Mouse (Mus musculus): ENCODE measurements around the gene Ttc39d. TPM values are rescaled to one million over a fixed set of nuclear protein-coding genes. Genes with fewer than 3 reads are reported as not detected.
"Not testable (repeated sequence)": the region's sequence is repeated elsewhere in the genome, so short reads cannot be mapped to it uniquely, and the experiment has no call there.

Ttc39d gene
- total RNA-seq, 2 experiments from 2014 or later: not detected

DNA sequence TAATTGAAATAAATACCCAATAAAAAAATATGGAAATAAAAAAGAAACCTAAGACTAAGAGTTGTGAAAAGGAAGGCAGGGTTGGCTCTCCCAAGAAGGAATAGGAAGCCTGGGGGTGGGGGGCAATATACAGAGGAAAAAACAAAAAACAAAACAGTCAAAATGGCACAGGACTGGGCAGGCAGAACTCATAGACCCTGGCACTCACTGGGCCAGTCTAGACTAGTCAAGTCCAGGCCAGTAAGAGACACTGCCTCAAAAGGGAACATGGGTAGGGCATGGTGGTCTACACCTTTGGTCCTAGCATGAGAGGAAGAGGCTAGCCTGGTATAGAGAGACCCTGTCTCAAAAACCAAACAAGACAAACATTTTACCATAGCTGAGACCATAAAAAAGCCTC, 26.8 kb upstream of the Ttc39d start:
- ATAC-seq (replicated peaks; ENCODE audit: low FRiP score, poor library complexity, severe bottlenecking): no peak

DNA sequence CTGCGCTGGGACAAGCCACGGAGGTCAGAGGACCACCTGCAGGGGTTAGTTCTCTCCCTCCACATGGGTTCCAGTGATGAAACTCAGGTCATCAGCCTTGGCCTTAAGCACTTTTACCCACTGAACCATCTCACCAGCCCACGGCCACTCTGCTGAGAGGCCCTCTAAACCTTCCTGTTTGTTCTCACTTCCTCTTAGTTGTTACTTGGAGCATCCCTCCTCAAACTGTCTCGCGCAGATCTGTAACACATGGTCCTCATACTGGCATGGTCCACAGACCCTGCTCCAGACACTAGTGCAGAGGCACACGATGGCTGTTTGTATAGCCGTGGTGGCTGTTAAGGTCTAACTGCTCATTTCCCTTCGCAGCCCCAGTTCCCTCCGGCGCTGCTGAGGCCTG, 23.6 kb upstream of the Ttc39d start:
- ATAC-seq (replicated peaks; ENCODE audit: low FRiP score, poor library complexity, severe bottlenecking): no peak

DNA sequence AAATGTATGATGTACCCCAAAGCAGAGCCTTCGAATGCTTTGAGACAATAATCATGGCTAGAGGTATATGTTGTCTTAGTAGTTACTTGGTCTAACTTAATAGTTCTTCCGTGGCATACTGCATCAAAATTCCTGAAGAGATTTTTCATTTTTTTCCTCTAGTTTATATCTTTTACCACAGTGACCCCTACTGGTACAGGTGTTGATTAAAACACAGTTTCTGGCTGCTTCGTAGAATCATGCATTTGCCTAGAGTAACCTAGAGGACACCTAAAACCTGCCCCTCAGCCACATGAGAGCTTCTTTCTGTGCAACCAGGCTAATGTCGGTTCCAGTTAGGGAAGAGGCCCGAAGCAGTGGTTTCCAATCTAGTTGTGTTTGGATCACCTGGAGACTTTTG, 14.2 kb upstream of the Ttc39d start:
- ATAC-seq (replicated peaks; ENCODE audit: low FRiP score, poor library complexity, severe bottlenecking): peak; percentile 49; the same call in 1 of the 2 replicates

DNA sequence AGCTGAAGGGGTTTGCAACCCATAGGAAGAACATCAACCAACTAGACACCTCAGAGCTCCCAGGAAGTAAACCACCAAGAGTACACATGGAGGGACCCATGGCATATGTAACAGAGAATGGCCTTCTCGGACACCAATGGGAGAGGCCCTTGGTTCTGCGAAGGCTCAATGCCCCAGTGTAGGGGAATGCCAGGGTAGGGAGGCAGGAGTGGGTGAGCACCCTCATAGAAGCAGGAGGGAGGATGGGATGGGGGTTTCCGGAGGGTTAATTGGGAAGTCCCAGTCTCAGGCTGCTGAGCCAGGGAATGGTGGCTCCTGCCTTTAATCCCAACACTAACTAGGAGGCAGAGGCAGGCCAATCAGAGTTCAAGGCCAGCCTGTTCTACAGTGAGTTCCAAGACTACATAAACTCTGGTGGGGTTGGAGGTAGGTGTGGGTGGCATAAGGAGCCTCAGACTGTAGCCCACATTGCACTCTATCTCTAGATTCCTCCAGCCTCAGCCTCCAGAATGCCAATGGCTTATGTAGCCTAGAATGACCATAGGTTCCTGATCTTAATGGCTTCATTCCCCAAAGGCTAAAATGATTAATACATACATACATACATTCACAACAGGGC, 8.0 kb upstream of the Ttc39d start:
- ATAC-seq (replicated peaks; ENCODE audit: low FRiP score, poor library complexity, severe bottlenecking): no peak

DNA sequence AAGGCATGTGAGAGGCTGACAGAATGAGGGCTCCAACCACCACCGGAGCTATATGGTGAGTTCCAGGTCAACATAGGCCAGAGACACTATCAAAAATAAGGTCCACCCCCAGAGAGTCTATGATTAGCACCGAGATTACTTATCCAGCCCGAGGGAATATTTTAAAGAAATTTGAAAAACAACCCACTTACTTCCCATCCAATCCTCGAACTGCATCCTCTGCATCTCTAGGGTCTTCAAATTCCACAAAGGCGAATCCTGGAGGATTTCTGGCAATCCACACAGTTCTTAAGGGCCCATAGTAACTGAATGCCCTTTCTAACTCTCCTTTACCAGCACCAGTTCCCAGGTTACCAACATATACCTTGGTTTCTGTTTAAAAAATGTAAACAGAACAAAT, 1.6 kb upstream of the Ttc39d start:
- no peak for ATAC-seq (replicated peaks; ENCODE audit: low FRiP score, poor library complexity, severe bottlenecking)

DNA sequence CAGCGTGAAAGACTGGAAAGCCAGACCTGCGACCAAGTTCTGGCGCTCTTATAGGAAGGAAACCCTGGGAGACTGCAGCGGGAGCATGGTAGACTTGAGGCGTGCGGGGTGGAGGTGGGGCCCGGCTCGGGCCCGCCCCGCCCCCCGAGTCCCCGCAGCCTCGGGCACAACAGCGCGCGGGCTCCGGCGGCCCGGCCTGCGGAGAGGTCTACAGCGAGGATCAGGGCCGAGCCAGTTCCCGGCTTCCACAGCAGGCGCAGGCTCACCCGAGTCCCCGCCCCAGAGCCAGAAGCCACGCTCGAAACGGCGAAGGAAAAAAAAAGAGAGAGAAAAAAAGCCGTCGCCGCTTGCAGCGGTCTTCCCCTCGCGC, 974 bp upstream of the Ttc39d start:
- ATAC-seq (replicated peaks; ENCODE audit: low FRiP score, poor library complexity, severe bottlenecking): peak; percentile 64

DNA sequence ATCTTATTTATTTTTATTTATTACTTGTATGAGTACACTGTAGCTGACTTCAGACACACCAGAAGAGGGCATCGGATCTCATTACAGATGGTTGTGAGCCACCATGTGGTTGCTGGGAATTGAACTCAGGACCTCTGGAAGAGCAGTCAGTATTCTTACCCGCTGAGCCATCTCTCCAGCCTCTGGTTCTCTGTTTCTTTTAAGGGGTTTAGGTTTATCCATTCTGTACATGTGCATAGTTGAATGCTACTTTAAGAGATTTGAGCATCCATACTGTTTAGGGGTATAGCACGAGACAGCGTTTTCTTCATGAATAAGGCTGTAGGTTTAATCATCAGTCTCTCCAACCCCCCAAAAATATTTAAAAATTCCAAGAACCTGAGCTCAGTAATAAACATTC, 6.7 kb downstream of the Ttc39d start:
- ATAC-seq (replicated peaks; ENCODE audit: low FRiP score, poor library complexity, severe bottlenecking): not testable (repeated sequence)

DNA sequence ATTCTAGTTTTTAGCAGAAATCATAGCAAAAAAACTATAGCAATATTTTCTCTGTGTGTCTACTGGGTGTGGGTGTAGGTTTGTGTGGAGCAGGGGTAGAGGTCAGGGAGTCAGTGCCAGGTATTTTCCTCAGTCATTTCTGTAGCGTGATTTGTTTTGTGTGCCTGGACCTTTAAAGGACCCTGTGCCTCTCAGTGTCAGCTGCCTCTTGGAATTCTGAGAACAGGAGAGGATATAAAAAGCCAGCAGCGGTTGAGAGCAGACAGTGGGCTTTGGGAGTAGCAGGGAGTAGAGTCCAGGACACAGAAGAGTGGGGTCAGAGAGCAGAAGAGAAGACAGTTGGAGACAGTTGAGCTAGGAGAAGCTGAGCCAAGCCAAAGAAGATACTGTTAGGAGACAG, 12.9 kb downstream of the Ttc39d start:
- ATAC-seq (replicated peaks; ENCODE audit: low FRiP score, poor library complexity, severe bottlenecking): no peak

DNA sequence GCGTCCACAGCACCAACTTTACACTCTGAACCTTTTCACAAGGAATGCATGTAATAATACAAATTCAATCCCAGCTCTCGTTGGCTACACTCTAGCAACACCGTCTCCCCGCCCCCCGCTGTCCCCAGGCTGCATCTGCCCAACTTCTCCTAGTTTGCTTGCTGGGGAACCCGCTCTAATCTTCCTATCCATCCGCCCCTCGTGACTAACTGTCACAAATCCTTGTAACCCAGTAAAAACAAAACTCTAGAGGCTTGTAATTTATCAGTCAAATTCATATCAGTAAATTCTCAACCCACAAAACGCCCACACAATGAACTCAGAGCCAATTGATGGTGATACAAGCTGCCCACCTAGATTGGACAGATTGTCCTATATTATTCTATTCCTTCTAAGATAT, 13.9 kb downstream of the Ttc39d start:
- ATAC-seq (replicated peaks; ENCODE audit: low FRiP score, poor library complexity, severe bottlenecking): no peak

DNA sequence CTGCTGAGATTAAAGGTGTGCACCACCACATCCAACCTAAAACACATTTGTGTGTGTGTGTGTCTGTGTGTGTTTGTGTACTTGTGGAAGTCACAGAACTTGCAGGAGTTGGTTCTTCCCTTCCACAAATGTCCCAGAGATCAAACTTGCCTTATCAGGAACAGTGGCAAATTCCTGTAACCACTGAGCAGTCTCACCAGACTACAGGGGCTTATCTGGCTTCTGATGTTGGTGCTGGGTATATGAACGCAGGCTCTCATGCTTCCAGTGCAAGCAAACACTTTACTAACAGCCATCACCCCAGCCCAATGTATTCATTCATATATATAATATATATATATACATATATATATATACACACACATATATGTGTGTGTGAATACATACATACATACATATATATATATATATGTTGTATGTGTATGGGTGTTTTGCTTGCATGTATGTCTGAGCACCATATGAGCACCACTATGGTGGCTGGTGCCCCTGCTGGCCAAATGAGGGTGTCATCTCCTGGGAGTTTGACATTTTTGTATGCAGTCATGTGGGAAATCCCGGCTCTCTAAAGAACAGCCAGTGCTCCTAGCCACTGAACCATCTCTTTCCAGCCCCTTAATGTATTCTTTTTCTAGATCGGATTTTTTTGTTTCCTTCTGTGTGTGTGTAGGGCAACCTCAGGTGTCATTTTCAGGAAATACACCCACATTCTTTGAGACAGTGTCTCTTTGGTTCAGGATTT, 14.8 kb downstream of the Ttc39d start:
- ATAC-seq (replicated peaks; ENCODE audit: low FRiP score, poor library complexity, severe bottlenecking): no peak

DNA sequence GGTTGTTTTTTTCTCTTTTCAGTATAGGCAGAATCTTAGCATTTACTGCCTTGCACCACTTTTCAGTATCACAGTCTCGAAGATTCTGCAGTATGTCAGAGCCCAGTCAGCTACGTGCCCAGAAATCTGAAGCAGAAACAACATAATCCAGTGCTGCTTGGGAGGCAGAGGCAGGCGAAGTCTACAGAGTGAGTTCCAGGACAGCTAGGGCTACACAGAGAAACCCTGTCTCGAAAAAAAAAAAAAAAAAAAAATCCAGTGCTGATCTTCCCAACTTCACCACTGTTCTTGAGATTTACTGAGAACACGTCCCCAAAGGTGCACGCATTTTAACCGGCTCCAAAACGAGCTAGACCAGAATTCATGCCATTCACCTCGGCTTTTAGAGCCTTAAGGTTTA, 16.6 kb downstream of the Ttc39d start:
- ATAC-seq (replicated peaks; ENCODE audit: low FRiP score, poor library complexity, severe bottlenecking): peak; percentile 66

DNA sequence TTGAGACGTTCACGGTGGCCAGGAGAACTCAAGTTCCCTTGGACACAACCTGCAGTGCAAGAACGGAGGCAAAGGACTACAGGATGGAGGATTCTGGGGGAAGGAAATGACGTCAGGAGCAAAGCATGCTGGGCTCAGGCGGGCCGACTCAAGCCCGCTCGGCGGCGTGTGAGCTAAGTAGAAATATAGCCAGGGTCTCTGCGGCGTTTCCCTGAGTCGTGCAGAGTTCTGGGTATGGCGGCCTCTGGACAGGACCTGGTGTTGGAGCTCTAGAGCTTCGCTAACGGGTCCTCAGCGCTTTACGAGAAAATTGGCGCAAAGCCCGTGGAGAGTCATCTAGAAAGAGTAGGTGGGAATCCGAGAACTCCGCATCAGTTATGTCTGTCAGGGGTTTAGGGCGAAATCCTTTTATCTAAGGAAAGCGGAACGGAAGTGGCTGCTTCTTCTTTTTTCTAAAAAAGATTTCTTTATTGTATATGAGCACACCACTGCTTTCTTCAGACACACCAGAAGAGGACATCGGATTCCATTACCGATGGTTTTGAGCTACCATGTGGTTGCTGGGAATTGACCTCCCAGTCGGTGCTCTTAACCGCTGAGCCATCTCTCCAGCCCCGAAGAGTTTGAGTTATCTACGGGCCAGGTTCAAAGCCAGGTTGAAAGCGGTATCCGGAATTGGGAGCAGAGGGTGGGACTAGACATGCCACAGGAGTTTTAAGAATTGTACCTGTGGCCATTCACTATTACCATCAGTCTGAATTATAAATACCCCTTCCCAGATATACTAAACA, 17.3 kb downstream of the Ttc39d start, which contains the start of gene Gemin6:
Gemin6 (plus strand) TSS at position 116 of the 791 bp plus-strand sequence.
- ATAC-seq (replicated peaks; ENCODE audit: low FRiP score, poor library complexity, severe bottlenecking): peak; percentile 100

DNA sequence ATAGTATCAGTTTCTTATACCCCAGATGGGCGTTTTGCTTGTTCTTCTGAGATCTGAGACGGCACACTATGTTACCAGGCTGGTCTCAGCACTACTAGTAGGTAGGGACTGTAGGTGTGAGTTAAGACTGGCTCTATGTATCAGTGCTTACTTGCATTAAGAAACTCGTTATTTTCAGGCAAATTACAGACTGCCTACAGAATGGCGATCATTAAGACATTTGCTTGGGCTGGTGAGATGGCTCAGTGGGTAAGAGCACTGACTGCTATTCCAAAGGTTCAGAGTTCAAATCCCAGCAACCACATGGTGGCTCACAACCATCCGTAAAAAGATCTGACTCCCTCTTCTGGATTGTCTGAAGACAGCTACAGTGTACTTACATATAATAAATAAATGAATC, 17.9 kb downstream of the Ttc39d start:
- ATAC-seq (replicated peaks; ENCODE audit: low FRiP score, poor library complexity, severe bottlenecking): not testable (repeated sequence)

DNA sequence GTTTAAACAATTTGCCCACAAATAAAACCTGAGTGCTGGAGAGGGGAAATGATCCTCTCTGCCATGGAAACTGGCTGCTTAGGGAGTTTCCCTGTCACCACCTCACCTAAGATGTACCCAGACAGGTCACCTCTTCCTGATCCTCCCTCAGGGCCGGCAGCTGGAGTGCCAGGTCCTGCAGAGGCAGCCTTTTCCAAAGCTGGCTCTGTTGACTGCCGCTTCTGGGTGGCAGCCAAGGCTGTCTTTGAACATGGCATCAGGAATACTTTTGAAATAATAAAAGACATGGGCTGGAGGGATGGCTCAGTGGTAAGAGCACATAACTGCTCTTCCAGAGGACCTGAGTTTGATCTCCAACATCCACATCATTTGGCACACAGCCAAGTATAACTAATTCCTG, 22.1 kb downstream of the Ttc39d start:
- ATAC-seq (replicated peaks; ENCODE audit: low FRiP score, poor library complexity, severe bottlenecking): no peak

DNA sequence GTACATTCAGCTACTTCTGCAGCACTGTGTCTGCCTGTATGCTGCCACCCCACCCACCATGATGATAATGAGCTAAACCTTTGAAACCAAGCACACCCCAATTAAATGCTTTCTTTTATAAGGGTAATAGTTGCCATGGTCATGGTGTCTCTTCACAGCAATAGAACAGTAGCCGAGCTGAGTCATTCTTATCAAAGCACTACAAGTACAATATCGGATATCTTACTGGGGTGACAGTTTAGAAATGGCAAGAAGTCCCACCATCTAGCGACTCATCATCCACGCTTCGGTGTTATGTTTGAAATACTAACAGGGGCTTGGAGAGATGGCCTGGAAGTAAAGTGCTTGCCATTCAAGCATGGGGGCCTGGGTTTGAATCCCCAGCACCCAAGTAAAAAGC, 26.6 kb downstream of the Ttc39d start:
- ATAC-seq (replicated peaks; ENCODE audit: low FRiP score, poor library complexity, severe bottlenecking): no peak

DNA sequence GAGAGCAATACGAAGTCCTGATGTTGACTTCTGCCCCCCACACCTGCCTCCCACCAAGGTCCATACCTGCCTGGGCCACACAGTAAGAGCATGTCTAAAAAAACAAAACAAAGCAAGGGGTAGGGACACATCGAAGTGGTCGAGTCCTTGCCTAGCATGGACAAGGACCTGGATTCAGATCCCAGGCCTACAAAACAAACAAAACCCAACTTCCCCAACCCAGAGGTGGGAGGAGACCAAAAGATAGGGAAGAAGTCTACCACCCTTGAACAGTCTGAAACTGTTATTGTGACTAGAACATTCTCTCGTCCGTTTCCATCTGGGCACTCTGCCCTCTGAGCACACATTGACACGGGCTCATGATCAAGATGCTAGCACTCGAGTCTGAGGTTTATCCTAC, 27.1 kb downstream of the Ttc39d start:
- ATAC-seq (replicated peaks; ENCODE audit: low FRiP score, poor library complexity, severe bottlenecking): no peak

DNA sequence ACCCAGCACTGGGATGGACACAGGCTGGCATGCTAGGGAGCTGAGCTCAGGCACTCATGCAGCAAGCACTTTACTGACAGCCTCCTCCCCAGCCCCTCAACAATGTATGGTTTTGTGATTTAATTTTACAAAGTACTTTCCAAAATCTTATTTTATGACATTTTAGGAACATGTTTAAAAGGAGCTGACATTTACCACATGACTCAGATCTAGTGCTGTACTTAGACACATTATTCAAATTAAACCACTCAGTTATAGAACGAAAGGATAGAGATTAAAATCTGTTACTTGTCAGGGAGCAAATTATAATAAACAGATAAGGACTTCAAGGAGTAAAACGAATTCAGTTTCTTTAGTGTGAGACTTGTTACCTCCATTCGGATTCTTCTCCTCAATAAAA, 28.2 kb downstream of the Ttc39d start:
- no peak for ATAC-seq (replicated peaks; ENCODE audit: low FRiP score, poor library complexity, severe bottlenecking)

DNA sequence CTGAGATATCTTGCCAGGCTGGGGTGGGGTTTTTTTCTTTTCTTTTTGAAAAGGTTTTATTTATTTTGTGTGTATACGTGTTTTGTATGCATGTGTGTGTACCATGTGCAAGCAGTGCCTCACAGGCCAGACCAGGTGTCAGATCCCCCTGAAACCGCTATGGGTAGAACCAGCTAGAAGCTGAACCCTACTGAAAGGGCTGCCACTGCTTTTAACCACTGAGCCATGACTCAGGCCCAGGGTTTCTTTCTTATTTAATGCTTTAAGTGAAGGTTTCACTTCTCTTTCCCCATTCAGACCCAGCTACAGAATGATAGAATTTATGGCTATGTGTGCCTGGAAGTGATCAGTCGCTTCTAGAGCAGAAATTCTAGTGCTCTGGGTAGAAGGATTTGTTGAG, 29.5 kb downstream of the Ttc39d start:
- no peak for ATAC-seq (replicated peaks; ENCODE audit: low FRiP score, poor library complexity, severe bottlenecking)

DNA sequence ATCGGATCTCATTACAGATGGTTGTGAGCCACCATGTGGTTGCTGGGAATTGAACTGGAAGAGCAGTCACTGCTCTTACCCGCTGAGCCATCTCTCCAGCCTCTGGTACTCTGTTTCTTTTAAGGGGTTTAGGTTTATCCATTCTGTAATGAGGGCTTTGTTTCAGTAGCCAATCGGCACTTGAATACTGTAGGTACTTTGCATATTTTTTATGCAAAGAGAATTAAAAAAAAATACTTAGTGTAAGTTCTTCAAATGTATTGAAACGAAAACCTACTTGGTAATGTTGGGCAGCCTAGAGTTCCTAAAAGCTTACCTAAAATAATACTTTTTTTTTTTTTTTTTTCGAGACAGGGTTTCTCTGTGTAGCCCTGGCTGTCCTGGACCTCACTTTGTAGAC, 30.2 kb downstream of the Ttc39d start:
- no peak for ATAC-seq (replicated peaks; ENCODE audit: low FRiP score, poor library complexity, severe bottlenecking)

DNA sequence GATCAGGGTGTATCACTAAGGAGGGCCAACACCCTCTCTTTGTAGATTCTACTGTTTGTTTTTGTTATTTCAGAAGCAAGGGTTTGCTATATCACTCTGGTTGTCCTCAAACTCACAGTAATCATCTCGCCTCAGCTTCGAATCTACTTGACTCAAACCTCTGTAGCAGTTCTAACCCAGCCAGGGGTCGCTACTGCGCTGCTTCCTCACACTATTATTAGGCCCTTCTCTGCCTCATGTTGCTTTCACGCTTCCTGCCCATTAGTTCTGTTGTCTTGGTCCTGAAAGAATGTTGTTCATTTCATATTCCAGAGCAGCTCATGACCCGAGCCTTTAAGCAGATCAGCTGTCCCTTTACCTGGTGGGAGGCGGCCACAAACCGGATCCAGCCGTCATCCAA, 34.3 kb downstream of the Ttc39d start:
- ATAC-seq (replicated peaks; ENCODE audit: low FRiP score, poor library complexity, severe bottlenecking): no peak

DNA sequence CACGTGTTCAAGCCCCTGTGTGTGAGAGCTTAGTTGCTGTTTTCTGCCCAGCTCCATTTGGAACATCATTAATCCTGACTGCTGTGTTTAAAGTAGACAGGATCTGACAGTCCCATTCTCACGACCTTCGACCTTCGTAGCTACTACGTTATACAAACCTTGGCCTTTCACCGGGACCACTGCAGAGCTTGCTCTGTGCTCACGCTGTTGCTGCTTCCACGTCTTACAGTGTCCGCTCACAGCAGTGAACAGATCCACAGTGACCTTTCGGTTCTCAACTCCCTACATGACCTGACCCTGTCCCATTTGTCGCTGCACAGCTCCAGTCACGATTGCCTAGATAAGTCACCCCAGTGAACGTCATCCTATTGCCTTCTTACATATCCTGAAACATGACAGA, 35.9 kb downstream of the Ttc39d start:
- no peak for ATAC-seq (replicated peaks; ENCODE audit: low FRiP score, poor library complexity, severe bottlenecking)

Measured in erythroid progenitor cell, adult 5-6 weeks (primary cell).